Mouse (Mus musculus): ENCODE data around the gene Vmn2r84. TPM values are rescaled to one million over a fixed set of nuclear protein-coding genes. Genes with fewer than 3 reads are reported as not detected.

Gene Vmn2r84
- polyA plus RNA-seq, 1 experiment from 2014 or later, result not detected

- Histone ChIP-seq H3K27me3 (ENCODE audit: control insufficient read depth, insufficient read depth, low read length) (no peaks in the 10 kb centered on the region), H3K27ac (ENCODE audit: low read depth, low read length) (no peak overlapping the region), H3K4me2 (ENCODE audit: low read depth) (no peak overlapping the region), H3K9ac (ENCODE audit: low read length) (no peak overlapping the region), H3K36me3 (ENCODE audit: control insufficient read depth, insufficient read depth, low read length) (no peaks in the 10 kb centered on the region), H3K4me3 (ENCODE audit: low read depth, low read length) (no peak overlapping the region), H3K9me3 (ENCODE audit: control insufficient read depth, low read length) (no peaks in the 10 kb centered on the region), H3K4me1 (ENCODE audit: control insufficient read depth, insufficient read depth, low read length) (no peaks in the 10 kb centered on the region)
- DNase-seq (ENCODE audit: low spot score) (no peak), ATAC-seq (ENCODE audit: insufficient read depth, low FRiP score, low TSS enrichment) (no peak)
- 90% methylated on average over 1 of the region's 1 CpGs for WGBS
Measured at GRCm38 (mm10) chr10:130336385-130336784, 57.7 kb downstream of the Vmn2r84 start.

GRCm38 (mm10) chr10:130330711-130331110 is 63.4 kb downstream of the Vmn2r84 start:
- H3K9me3 ChIP-seq (ENCODE audit: control insufficient read depth, low read length), result no peaks in the 10 kb centered on the region
- no peak overlapping the region for H3K9ac ChIP-seq (ENCODE audit: low read length)
- no peak overlapping the region for H3K27ac ChIP-seq (ENCODE audit: low read depth, low read length)
- 91% methylated on average over 1 of the region's 1 CpGs for WGBS
- no peak for DNase-seq (ENCODE audit: low spot score)
- H3K4me2 ChIP-seq (ENCODE audit: low read depth), result no peak overlapping the region
- H3K36me3 ChIP-seq (ENCODE audit: control insufficient read depth, insufficient read depth, low read length), result no peaks in the 10 kb centered on the region
- H3K4me1 ChIP-seq (ENCODE audit: control insufficient read depth, insufficient read depth, low read length), result no peaks in the 10 kb centered on the region
- H3K27me3 ChIP-seq (ENCODE audit: control insufficient read depth, insufficient read depth, low read length), result no peaks in the 10 kb centered on the region
- ATAC-seq (ENCODE audit: insufficient read depth, low FRiP score, low TSS enrichment), result no peak
- no peak overlapping the region for H3K4me3 ChIP-seq (ENCODE audit: low read depth, low read length)

Other genes with a start within 250 kb of the Vmn2r84 start
- not detected in 2 replicates for gene Olfr825, start 227.6 kb downstream of the Vmn2r84 start, polyA plus RNA-seq (2014; fragmentation: Nextera tagmentation; extraction: Ambion mirVana)
- not detected in 2 replicates for gene Olfr826, start 210.1 kb downstream of the Vmn2r84 start, polyA plus RNA-seq (2014; fragmentation: Nextera tagmentation; extraction: Ambion mirVana)
- not detected in 2 replicates for gene Olfr827, start 179.9 kb downstream of the Vmn2r84 start, polyA plus RNA-seq (2014; fragmentation: Nextera tagmentation; extraction: Ambion mirVana)
- gene Neurod4, start 114.1 kb downstream of the Vmn2r84 start, polyA plus RNA-seq (2014; fragmentation: Nextera tagmentation; extraction: Ambion mirVana), result 52.7 and 59.2 TPM in 2 replicates
- gene Tespa1, start 71.5 kb downstream of the Vmn2r84 start, polyA plus RNA-seq (2014; fragmentation: Nextera tagmentation; extraction: Ambion mirVana), result 0.28 and 0.41 TPM in 2 replicates
- gene Vmn2r85, start 35.4 kb upstream of the Vmn2r84 start, polyA plus RNA-seq (2014; fragmentation: Nextera tagmentation; extraction: Ambion mirVana), result not detected in 2 replicates
- not detected in 2 replicates for gene Vmn2r86, start 61.7 kb upstream of the Vmn2r84 start, polyA plus RNA-seq (2014; fragmentation: Nextera tagmentation; extraction: Ambion mirVana)
- 0.09 TPM in 1 of 2 replicates, not detected in the other for gene Vmn2r87, start 103.1 kb upstream of the Vmn2r84 start, polyA plus RNA-seq (2014; fragmentation: Nextera tagmentation; extraction: Ambion mirVana)